Mouse (Mus musculus) neutrophil, adult 83 days (primary cell): ENCODE results near the gene Tmem80. TPM values are rescaled to one million over a fixed set of nuclear protein-coding genes. Genes with fewer than 3 reads are reported as not detected.

Experiments
- total RNA-seq, 2 experiments: library from RNA; stranded (reverse); gene quantifications; one replicate each; pipeline ENCODE4 v1.2.4; 2023

Tmem80 gene
- total RNA-seq, result 10 to 100 TPM in 1 of 2 experiments, 1 to 10 TPM in 1; 8.5 to 11.1 TPM

DNA sequence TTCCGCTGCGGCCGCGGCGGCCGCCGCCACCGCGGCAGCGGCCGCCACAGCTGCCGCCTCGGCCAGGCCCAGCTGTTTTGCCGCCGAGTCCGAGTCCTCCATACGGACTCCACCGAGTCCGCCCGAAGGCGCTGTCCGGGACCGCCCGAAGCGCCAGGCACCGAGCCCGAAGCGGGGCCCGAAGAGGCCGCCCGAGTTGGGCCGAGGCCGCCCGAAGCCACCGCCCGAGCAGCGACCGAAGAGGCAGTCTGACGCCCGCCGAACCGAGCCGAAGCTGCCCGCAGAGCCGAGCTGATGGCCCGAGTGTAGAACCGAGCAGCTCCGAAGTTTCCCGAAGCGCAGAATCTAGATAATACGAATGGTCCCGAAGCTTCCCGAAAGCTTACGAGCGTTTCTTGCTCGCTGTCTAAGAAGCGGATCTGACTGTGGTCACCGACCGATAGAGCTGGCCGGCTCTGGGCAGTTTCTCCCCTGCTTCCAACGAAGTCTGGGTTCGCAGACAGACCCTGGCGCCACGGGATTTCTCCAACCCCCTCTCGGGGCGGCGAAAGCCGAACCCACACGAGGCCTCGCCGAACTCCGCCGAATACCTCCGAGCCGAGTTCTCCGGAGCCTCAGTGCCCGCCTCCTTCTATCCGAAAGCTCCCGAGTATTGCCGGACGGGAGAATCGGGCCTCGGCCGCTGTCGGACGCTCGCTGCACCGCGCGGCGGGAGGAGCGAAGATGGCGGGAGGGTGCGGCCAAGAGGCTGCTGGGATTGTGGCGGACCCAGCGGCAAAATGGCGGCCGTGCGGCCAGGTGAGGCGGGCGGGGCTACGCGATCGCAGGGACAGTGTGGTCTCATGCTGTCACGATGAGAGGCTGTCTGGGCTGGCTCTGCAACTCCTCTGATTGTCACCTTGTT, at the start of gene Tmem80, which contains the start of gene Deaf1:
TSS of gene Tmem80 (plus strand) at position 271 of the 904 bp plus-strand sequence.
TSS of gene Deaf1 (minus strand) at position 222 of the 904 bp plus-strand sequence.

DNA sequence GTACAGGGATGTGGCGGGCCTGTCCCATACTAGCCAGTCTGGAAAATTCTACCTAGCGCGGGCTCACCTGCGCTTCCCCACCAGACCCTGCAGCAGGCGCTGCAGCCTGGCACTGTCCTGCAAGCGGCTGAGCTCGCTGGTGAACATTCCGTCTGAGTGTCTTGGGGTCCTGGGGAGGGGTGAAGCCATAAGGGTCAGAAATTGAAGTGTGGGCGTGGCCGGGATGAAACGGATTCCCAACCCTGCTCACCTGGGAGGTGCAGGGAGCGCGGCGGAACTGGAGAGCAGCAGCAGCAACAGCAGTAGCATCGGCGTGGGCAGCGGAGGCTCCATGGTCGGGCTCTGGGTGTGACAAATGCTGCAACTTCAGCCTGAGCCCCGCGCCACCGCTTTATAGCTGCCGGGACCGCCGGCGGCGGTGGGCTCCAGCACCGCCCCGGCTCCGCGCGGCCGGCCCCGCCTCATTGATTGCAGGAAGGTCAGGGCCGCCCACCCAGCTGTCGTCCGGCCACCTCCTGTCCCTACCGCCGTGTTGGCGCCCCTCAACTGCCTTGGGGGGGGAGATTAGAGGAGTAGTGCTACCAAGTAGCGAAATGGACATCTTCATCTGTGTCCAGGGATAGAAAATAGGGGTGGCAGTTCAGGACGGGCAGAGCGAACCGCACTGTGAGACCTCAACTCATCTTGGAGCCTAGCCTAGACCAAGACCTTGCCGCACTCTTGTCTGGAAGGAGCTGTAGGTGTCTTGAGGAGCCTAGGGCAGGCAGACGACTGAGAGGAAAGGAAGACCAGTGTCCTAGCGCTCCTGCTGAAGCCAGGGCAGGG, 48.6 kb upstream of the Tmem80 start, which contains the start of gene Sct:
TSS of gene Sct (minus strand) at position 368 of the 825 bp plus-strand sequence.

DNA sequence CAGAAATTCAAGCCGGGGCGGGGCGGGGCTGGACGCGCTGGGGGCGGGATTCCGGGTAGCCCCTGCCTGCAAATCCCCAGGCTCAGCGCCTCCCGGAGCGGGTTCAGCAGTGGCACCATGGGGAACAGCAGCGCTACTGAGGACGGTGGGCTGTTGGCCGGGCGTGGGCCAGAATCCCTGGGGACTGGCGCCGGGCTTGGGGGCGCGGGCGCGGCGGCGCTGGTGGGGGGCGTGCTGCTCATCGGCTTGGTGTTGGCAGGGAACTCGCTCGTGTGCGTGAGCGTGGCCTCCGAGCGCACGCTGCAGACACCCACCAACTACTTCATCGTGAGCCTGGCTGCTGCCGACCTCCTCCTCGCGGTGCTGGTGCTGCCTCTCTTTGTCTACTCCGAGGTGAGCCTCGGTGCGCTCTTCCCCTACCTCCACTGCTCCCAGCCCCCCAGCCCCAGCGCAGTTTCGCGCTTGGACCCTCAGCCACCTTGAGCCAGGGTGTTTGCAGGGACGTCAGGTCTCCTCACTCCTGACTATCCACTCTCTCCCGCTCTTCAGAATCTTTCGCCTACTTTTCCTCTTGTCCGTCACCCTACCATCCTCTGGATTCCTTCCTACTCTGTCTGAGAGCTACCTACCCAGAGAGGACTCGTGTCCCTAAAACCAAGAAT, 35.5 kb upstream of the Tmem80 start, which contains the start of gene Drd4:
TSS of gene Drd4 (plus strand) at position 86 of the 662 bp plus-strand sequence.

DNA sequence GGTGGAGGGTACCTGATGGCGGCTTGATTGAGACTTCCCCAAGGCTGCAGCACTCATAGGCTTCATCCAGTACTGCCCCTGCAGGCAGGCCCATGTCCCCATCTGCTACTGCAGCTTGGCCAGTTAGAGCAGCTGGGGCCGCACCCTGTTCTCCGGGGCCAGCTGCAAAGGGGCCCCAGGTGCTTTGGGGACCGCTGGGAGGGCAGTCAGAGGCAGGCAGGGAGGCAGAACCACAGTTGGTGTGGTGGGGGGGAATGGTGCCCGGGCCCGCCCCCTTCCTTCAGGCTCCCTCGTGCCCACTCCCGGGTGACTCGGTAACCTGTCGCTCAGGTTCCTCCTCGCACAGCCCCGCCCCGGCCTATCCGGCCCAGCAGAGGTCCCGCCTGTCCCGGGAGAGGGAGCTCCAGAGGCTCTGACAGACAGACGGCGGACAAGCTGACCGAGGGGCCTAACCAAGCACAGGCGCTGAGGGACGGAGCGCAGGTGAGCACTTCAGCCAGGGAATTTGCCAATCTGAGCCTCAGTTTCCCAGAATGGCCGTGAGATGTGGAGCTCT, 11.1 kb downstream of the Tmem80 start, which contains the start of gene Eps8l2:
TSS of gene Eps8l2 (plus strand) at position 305 of the 556 bp plus-strand sequence.

Other genes with a start within 250 kb of the Tmem80 start
- 1 to 10 TPM; 3.7 to 4.0 TPM for gene Pkp3, start 249.5 kb upstream of the Tmem80 start, total RNA-seq
- gene Sigirr, start 227.2 kb upstream of the Tmem80 start, total RNA-seq, result 1 to 10 TPM; 5.3 to 6.2 TPM
- not detected for gene Ano9, start 209.9 kb upstream of the Tmem80 start, total RNA-seq
- 10 to 100 TPM; 20.7 to 23.3 TPM for gene Ptdss2, start 205.4 kb upstream of the Tmem80 start, total RNA-seq
- 10 to 100 TPM; 83.3 to 88.8 TPM for gene Rnh1, start 154.9 kb upstream of the Tmem80 start, total RNA-seq
- 10 to 100 TPM; 25.7 to 32.3 TPM for gene Hras, start 133.7 kb upstream of the Tmem80 start, total RNA-seq
- 1 to 10 TPM; 3.9 to 6.0 TPM for gene Lrrc56, start 133.6 kb upstream of the Tmem80 start, total RNA-seq
- not detected for gene Lmntd2, start 113.7 kb upstream of the Tmem80 start, total RNA-seq
- gene Rassf7, start 111.9 kb upstream of the Tmem80 start, total RNA-seq, result 1 to 10 TPM; 4.7 to 7.6 TPM
- 10 to 100 TPM; 70.9 to 73.3 TPM for gene Phrf1, start 99.0 kb upstream of the Tmem80 start, total RNA-seq
- 10 to 100 TPM; 36.2 to 42.0 TPM for gene Irf7, start 61.3 kb upstream of the Tmem80 start, total RNA-seq
- not detected for gene Cdhr5, start 51.0 kb upstream of the Tmem80 start, total RNA-seq
- gene Sct, start 48.6 kb upstream of the Tmem80 start, total RNA-seq, result not detected
- gene Drd4, start 35.7 kb upstream of the Tmem80 start, total RNA-seq, result not detected
- gene Deaf1, start within 50 bp of the Tmem80 start, total RNA-seq, result 10 to 100 TPM; 24.3 to 35.7 TPM
- under 1 TPM; 0.26 to 0.60 TPM for gene Eps8l2, start 11.1 kb downstream of the Tmem80 start, total RNA-seq
- 100 to 1,000 TPM; 644 to 676 TPM for gene Taldo1, start 64.5 kb downstream of the Tmem80 start, total RNA-seq
- 10 to 100 TPM; 20.7 to 21.1 TPM for gene Gatd1, start 86.4 kb downstream of the Tmem80 start, total RNA-seq
- gene Cend1, start 101.8 kb downstream of the Tmem80 start, total RNA-seq, result not detected
- gene Slc25a22, start 110.2 kb downstream of the Tmem80 start, total RNA-seq, result 10 to 100 TPM; 13.1 to 17.9 TPM
- gene Pidd1, start 116.3 kb downstream of the Tmem80 start, total RNA-seq, result 10 to 100 TPM; 14.4 to 16.1 TPM
- 100 to 1,000 TPM; 767 to 918 TPM for gene Rplp2, start 119.6 kb downstream of the Tmem80 start, total RNA-seq
- gene Pnpla2, start 127.5 kb downstream of the Tmem80 start, total RNA-seq, result 10 to 100 TPM; 73.0 to 87.7 TPM
- gene Cracr2b, start 133.4 kb downstream of the Tmem80 start, total RNA-seq, result 1 to 10 TPM; 3.7 to 8.1 TPM
- gene Cd151, start 139.7 kb downstream of the Tmem80 start, total RNA-seq, result 10 to 100 TPM; 11.9 to 15.1 TPM
- gene Polr2l, start 147.4 kb downstream of the Tmem80 start, total RNA-seq, result 10 to 100 TPM; 12.5 to 14.0 TPM
- 1 to 10 TPM; 3.2 TPM for gene Tspan4, start 147.5 kb downstream of the Tmem80 start, total RNA-seq
- gene Chid1, start 212.1 kb downstream of the Tmem80 start, total RNA-seq, result 10 to 100 TPM; 20.7 to 21.3 TPM
- 10 to 100 TPM; 95.5 to 97.7 TPM for gene Ap2a2, start 234.4 kb downstream of the Tmem80 start, total RNA-seq